Mouse (Mus musculus) spleen, postnatal 4 days (tissue): Measurements from ENCODE around the gene Nfya.
"Not testable (repeated sequence)": the region's sequence is repeated elsewhere in the genome, so short reads cannot be mapped to it uniquely, and the experiment has no call there.

Experiments
- DNase-seq, 2 experiments: peaks; one replicate each; pipeline ENCODE4 v3.0.0; 2022; ENCODE audit warnings: low spot score in 2 of 2

Gene Nfya

GRCm38 (mm10) chr17:48401710-48402109, 8.0 kb downstream of the Nfya start:
- no peak for DNase-seq

GRCm38 (mm10) chr17:48392616-48393015, 17.1 kb downstream of the Nfya start:
- DNase-seq: no peak

GRCm38 (mm10) chr17:48391446-48391845, 18.3 kb downstream of the Nfya start:
- DNase-seq: no peak

- no peak for DNase-seq
Measured at GRCm38 (mm10) chr17:48389442-48389841, 20.3 kb downstream of the Nfya start.

GRCm38 (mm10) chr17:48388666-48389065, 21.0 kb downstream of the Nfya start:
- no peak for DNase-seq

- no peak for DNase-seq
Measured at GRCm38 (mm10) chr17:48385786-48386461, 23.8 kb downstream of the Nfya start.

GRCm38 (mm10) chr17:48379050-48379449, 30.7 kb downstream of the Nfya start:
- DNase-seq: no peak

GRCm38 (mm10) chr17:48376102-48376501, 33.6 kb downstream of the Nfya start:
- DNase-seq: no peak

GRCm38 (mm10) chr17:48372987-48373386, 36.7 kb downstream of the Nfya start:
- DNase-seq: no peak

- DNase-seq: no peak
Measured at GRCm38 (mm10) chr17:48371621-48372020, 38.1 kb downstream of the Nfya start.

- no peak for DNase-seq
Measured at GRCm38 (mm10) chr17:48366806-48367205, 42.9 kb downstream of the Nfya start.

- DNase-seq: no peak
Measured at GRCm38 (mm10) chr17:48365511-48366155, 44.1 kb downstream of the Nfya start.

- no peak for DNase-seq
Measured at GRCm38 (mm10) chr17:48363421-48363965, 46.2 kb downstream of the Nfya start.

GRCm38 (mm10) chr17:48362966-48363365, 46.7 kb downstream of the Nfya start:
- no peak for DNase-seq

- DNase-seq: no peak
Measured at GRCm38 (mm10) chr17:48362346-48362745, 47.4 kb downstream of the Nfya start.

GRCm38 (mm10) chr17:48360462-48360861, 49.2 kb downstream of the Nfya start:
- no peak for DNase-seq

GRCm38 (mm10) chr17:48359616-48360015, 50.1 kb downstream of the Nfya start, which contains the start of gene Treml1:
TSS of gene Treml1 (plus strand) at chr17:48359916.
- no peak for DNase-seq

- DNase-seq: no peak
Measured at GRCm38 (mm10) chr17:48357892-48358291, 51.8 kb downstream of the Nfya start.

- no peak for DNase-seq
Measured at GRCm38 (mm10) chr17:48355822-48356221, 53.9 kb downstream of the Nfya start.

GRCm38 (mm10) chr17:48352976-48353375, 56.7 kb downstream of the Nfya start:
- DNase-seq: not testable (repeated sequence)

GRCm38 (mm10) chr17:48350681-48351193, 59.0 kb downstream of the Nfya start:
- DNase-seq: no peak

- DNase-seq: no peak
Measured at GRCm38 (mm10) chr17:48347287-48347686, 62.4 kb downstream of the Nfya start.

GRCm38 (mm10) chr17:48346834-48347233, 62.9 kb downstream of the Nfya start:
- no peak for DNase-seq
